Mouse (Mus musculus): ENCODE data around the gene Fkbp6. TPM values are rescaled to one million over a fixed set of nuclear protein-coding genes. Genes with fewer than 3 reads are reported as not detected.
A peak's percentile ranks its signal among the peaks of the same experiment; 100 is the strongest.

Gene Fkbp6
- total and polyA plus RNA-seq, 3 experiments = not detected

GRCm38 (mm10) chr5:135359772-135360171, 9.9 kb upstream of the Fkbp6 start:
- H3K4me3 ChIP-seq (ENCODE audit: low read depth, low read length) = no peak overlapping the region
- H3K9me3 ChIP-seq (replicated peaks) = no peaks in the 10 kb centered on the region
- no peak for ATAC-seq (ENCODE audit: extremely low read depth, insufficient number of reproducible peaks, low FRiP score, poor library complexity, severe bottlenecking)
- no peak for DNase-seq (ENCODE audit: low spot score)
- peaks cover 13% of the 10 kb centered on the region for H3K27me3 ChIP-seq (ENCODE audit: insufficient read depth, low read length)
- TF ChIP-seq GATA2 (IDR thresholded peaks at IDR 0.05; ENCODE audit: borderline replicate concordance, low read depth, low read length) = no peak
- no peak for TF ChIP-seq TAL1 (conservative IDR thresholded peaks at IDR 0.05; ENCODE audit: low read depth, low read length)
- no peak for TF ChIP-seq POLR2AphosphoS5 (IDR thresholded peaks at IDR 0.05; ENCODE audit: insufficient replicate concordance, low read depth, low read length)
- TF ChIP-seq GATA1 (IDR thresholded peaks at IDR 0.05; ENCODE audit: borderline replicate concordance, low read length) = no peak
- TF ChIP-seq CTCF (IDR thresholded peaks at IDR 0.05; ENCODE audit: low read depth, low read length) = no peak
- H3K4me1 ChIP-seq (ENCODE audit: insufficient read depth, low read depth, low read length) = 0 out of 2 replicates have a peak, but pooled peaks cover 3% of the 10 kb centered on the region
- no peaks in the 10 kb centered on the region for H3K36me3 ChIP-seq (replicated peaks)

DNA sequence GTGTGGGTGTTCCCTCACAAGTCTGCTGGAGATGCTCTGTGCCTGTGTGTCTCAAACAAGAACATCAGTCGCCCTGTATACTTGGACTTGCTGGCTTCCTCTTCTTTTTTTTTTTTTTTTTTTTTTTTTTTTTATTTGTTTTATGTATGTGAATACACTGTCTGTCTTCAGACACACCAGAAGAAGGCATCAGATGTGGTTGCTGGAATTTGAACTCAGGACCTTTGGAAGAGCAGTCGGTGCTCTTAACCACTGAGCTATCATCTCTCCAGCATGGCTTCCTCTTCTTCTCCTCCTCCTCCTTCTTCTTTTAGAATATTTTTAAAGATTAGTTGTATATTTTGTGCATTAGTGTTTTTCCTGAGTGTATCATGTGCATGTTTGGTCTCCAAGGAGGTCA, 7.7 kb upstream of the Fkbp6 start:
- TF ChIP-seq GATA2 (IDR thresholded peaks at IDR 0.05; ENCODE audit: borderline replicate concordance, low read depth, low read length) = no peak
- TF ChIP-seq POLR2AphosphoS5 (IDR thresholded peaks at IDR 0.05; ENCODE audit: insufficient replicate concordance, low read depth, low read length) = no peak
- TF ChIP-seq TAL1 (conservative IDR thresholded peaks at IDR 0.05; ENCODE audit: low read depth, low read length) = no peak
- no peak for TF ChIP-seq GATA1 (IDR thresholded peaks at IDR 0.05; ENCODE audit: borderline replicate concordance, low read length)
- TF ChIP-seq CTCF (IDR thresholded peaks at IDR 0.05; ENCODE audit: low read depth, low read length) = no peak
- H3K36me3 ChIP-seq (replicated peaks) = no peaks in the 10 kb centered on the region
- ATAC-seq (ENCODE audit: extremely low read depth, insufficient number of reproducible peaks, low FRiP score, poor library complexity, severe bottlenecking) = no peak; the same call in 1 of the 2 replicates
- no peak for DNase-seq (ENCODE audit: low spot score)
- 0 out of 2 replicates have a peak, but pooled peaks cover under 1% of the 10 kb centered on the region for H3K4me1 ChIP-seq (ENCODE audit: insufficient read depth, low read depth, low read length)
- no peaks in the 10 kb centered on the region for H3K9me3 ChIP-seq (replicated peaks)
- H3K27me3 ChIP-seq (ENCODE audit: insufficient read depth, low read length) = peaks cover 10% of the 10 kb centered on the region; the same call in 1 of the 2 replicates
- no peak overlapping the region for H3K4me3 ChIP-seq (ENCODE audit: low read depth, low read length)

- Histone ChIP-seq H3K27me3 (ENCODE audit: insufficient read depth, low read length) (peaks cover 10% of the 10 kb centered on the region; the same call in 1 of the 2 replicates), H3K4me3 (ENCODE audit: low read depth, low read length) (no peak overlapping the region), H3K36me3 (replicated peaks) (no peaks in the 10 kb centered on the region), H3K4me1 (ENCODE audit: insufficient read depth, low read depth, low read length) (no peaks in the 10 kb centered on the region), H3K9me3 (replicated peaks) (no peaks in the 10 kb centered on the region)
- no peak for DNase-seq (ENCODE audit: low spot score)
- ATAC-seq (ENCODE audit: extremely low read depth, insufficient number of reproducible peaks, low FRiP score, poor library complexity, severe bottlenecking) = no peak
- TF ChIP-seq TAL1 (conservative IDR thresholded peaks at IDR 0.05; ENCODE audit: low read depth, low read length) = no peak
Measured at GRCm38 (mm10) chr5:135356090-135356489, 6.2 kb upstream of the Fkbp6 start.

GRCm38 (mm10) chr5:135353564-135353963, 3.7 kb upstream of the Fkbp6 start:
- Histone ChIP-seq H3K4me3 (ENCODE audit: low read depth, low read length) (no peak overlapping the region), H3K27me3 (ENCODE audit: insufficient read depth, low read length) (peaks cover 16% of the 10 kb centered on the region; the same call in 1 of the 2 replicates), H3K36me3 (replicated peaks) (no peaks in the 10 kb centered on the region), H3K4me1 (ENCODE audit: insufficient read depth, low read depth, low read length) (no peaks in the 10 kb centered on the region), H3K9me3 (replicated peaks) (no peaks in the 10 kb centered on the region)
- TF ChIP-seq CTCF (IDR thresholded peaks at IDR 0.05; ENCODE audit: low read depth, low read length) (0 out of 2 replicates have a peak, but pooled peaks have one; percentile 15), POLR2AphosphoS5 (IDR thresholded peaks at IDR 0.05; ENCODE audit: insufficient replicate concordance, low read depth, low read length) (no peak), TAL1 (conservative IDR thresholded peaks at IDR 0.05; ENCODE audit: low read depth, low read length) (no peak), GATA1 (IDR thresholded peaks at IDR 0.05; ENCODE audit: borderline replicate concordance, low read length) (no peak), GATA2 (IDR thresholded peaks at IDR 0.05; ENCODE audit: borderline replicate concordance, low read depth, low read length) (no peak)
- DNase-seq (ENCODE audit: low spot score) = no peak
- ATAC-seq (ENCODE audit: extremely low read depth, insufficient number of reproducible peaks, low FRiP score, poor library complexity, severe bottlenecking) = no peak

- peaks cover 16% of the 10 kb centered on the region; the same call in 1 of the 2 replicates for H3K27me3 ChIP-seq (ENCODE audit: insufficient read depth, low read length)
- no peak for ATAC-seq (ENCODE audit: extremely low read depth, insufficient number of reproducible peaks, low FRiP score, poor library complexity, severe bottlenecking)
Measured at GRCm38 (mm10) chr5:135352995-135353394, 3.2 kb upstream of the Fkbp6 start, which contains the start of gene Trim50. Gene Trim50 (plus strand): TSS chr5:135353295.

DNA sequence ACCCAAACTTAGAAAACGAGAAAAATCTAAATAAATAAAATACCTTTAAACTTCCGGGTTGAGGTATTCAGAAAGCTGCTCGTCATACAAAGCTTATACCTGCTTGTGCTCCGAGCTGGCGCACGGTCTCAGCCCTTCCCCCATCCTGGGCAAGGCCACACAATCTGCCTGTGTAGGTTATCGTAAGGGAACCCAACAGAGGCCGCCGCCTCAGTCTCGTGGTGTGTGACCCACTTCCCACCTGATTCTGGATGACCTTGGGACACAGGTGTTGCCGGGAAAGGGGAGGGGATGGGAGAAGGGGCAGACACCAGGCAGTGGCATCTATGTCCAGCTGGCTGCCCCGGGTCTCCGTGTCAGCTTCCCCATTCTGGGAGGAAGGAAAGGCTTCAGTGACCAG, 1.8 kb upstream of the Fkbp6 start:
- H3K4me1 ChIP-seq (ENCODE audit: insufficient read depth, low read depth, low read length) = no peaks in the 10 kb centered on the region
- no peaks in the 10 kb centered on the region for H3K9me3 ChIP-seq (replicated peaks)
- no peaks in the 10 kb centered on the region for H3K36me3 ChIP-seq (replicated peaks)
- H3K27me3 ChIP-seq (ENCODE audit: insufficient read depth, low read length) = peaks cover 22% of the 10 kb centered on the region; the same call in 1 of the 2 replicates
- DNase-seq (ENCODE audit: low spot score) (no peak), ATAC-seq (ENCODE audit: extremely low read depth, insufficient number of reproducible peaks, low FRiP score, poor library complexity, severe bottlenecking) (no peak)
- TF ChIP-seq GATA1 (IDR thresholded peaks at IDR 0.05; ENCODE audit: borderline replicate concordance, low read length) = no peak
- no peak overlapping the region for H3K4me3 ChIP-seq (ENCODE audit: low read depth, low read length)

More at GRCm38 (mm10) chr5:135352995-135353394, 3.2 kb upstream of the Fkbp6 start, which contains the start of gene Trim50:
- H3K4me3 ChIP-seq (ENCODE audit: low read depth, low read length) = no peak within 1 kb of the TSS
- TF ChIP-seq GATA2 (IDR thresholded peaks at IDR 0.05; ENCODE audit: borderline replicate concordance, low read depth, low read length) = no peak
- TF ChIP-seq GATA1 (IDR thresholded peaks at IDR 0.05; ENCODE audit: borderline replicate concordance, low read length) = no peak
- TF ChIP-seq CTCF (IDR thresholded peaks at IDR 0.05; ENCODE audit: low read depth, low read length) = no peak
- TF ChIP-seq TAL1 (conservative IDR thresholded peaks at IDR 0.05; ENCODE audit: low read depth, low read length) = no peak
- no peak for TF ChIP-seq POLR2AphosphoS5 (IDR thresholded peaks at IDR 0.05; ENCODE audit: insufficient replicate concordance, low read depth, low read length)
- no peaks in the 10 kb centered on the region for H3K36me3 ChIP-seq (replicated peaks)
- H3K4me1 ChIP-seq (ENCODE audit: insufficient read depth, low read depth, low read length) = no peaks in the 10 kb centered on the region
- H3K9me3 ChIP-seq (replicated peaks) = no peaks in the 10 kb centered on the region
- DNase-seq (ENCODE audit: low spot score) = no peak
